23 mouse cellular contexts compared by ENCODE assay signal in the genomic region with DNA sequence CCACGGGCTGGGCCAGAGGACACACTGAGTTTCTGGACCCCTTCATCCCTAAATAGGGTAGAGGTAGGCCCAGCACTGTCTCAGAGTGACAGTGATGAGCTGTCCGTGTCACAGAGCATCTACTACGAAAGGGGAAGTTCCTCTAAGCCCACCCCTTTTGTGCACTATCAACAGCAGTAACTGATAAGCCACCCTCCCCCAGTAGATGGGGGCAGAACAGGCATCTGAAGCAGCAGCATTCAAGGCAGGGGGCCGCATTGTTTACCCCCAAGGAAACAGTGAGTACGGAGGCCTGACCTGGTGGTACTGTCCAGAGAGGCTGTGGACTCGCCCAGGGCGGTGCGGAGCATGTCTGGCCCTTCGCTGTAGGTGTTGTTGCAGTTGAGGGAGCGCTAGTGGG. TPM values are rescaled to one million over a fixed set of nuclear protein-coding genes. Genes with fewer than 3 reads are reported as not detected.
DNase-seq lines count a peak whose midpoint lies in the region; ATAC-seq and TF ChIP-seq lines count a peak whose summit lies in the region.
"Had no signal": no experiment of that assay in that cellular context is flagged by ENCODE, and none has a peak within 500 bp of the region (broad histone marks: within the 10 kb centered on the region; RNA-seq: fewer than 3 reads in every experiment).

No protein-coding gene starts in this region.

- H3K4me3 ChIP-seq in hindbrain, embryonic 10.5 days: no peak overlapping the region
- no peak overlapping the region for H3K4me3 ChIP-seq in hindbrain, embryonic 16.5 days (ENCODE audit: low read length)
- H3K4me3 ChIP-seq in E14TG2a.4 (replicated peaks; ENCODE audit: low read length): peak overlapping the region; percentile 49
- no peak overlapping the region for H3K4me3 ChIP-seq in limb, embryonic 10.5 days
- H3K4me3 ChIP-seq: embryonic facial prominence, embryonic 12.5 days; forebrain, embryonic 12.5 days; heart, embryonic 13.5 days; hindbrain, embryonic 12.5 days had no signal

- no peak for TF ChIP-seq CTCF in E14TG2a.4 (conservative IDR thresholded peaks at IDR 0.05; ENCODE audit: low read length)

- H3K27ac ChIP-seq in hindbrain, embryonic 10.5 days: 0 out of 2 replicates have a peak overlapping the region, but pooled peaks have one; percentile 41
- no peak overlapping the region for H3K27ac ChIP-seq in hindbrain, embryonic 16.5 days (ENCODE audit: low read depth, low read length)
- no peak overlapping the region for H3K27ac ChIP-seq in limb, embryonic 10.5 days
- H3K27ac ChIP-seq: embryonic facial prominence, embryonic 12.5 days; forebrain, embryonic 12.5 days; heart, embryonic 13.5 days; hindbrain, embryonic 12.5 days had no signal

- WGBS in hindbrain, embryonic 10.5 days: 83% methylated on average over 10 of the region's 10 CpGs
- WGBS in hindbrain, embryonic 16.5 days: 85% methylated on average over 10 of the region's 10 CpGs
- WGBS in limb, embryonic 10.5 days: 86% methylated on average over 10 of the region's 10 CpGs

- no peak for ATAC-seq in hindbrain, embryonic 16.5 days
- peak; percentile 62 for ATAC-seq in common myeloid progenitor, adult 5-6 weeks (replicated peaks; ENCODE audit: low read depth, poor library complexity, severe bottlenecking)
- ATAC-seq: activated CD4-positive, CD25-positive, alpha-beta regulatory T cell, adult 4 months; forebrain, embryonic 16.5 days; intestine, embryonic 16.5 days; Patski had no signal

- H3K36me3 ChIP-seq in hindbrain, embryonic 10.5 days: peaks cover 88% of the 10 kb centered on the region
- 0 out of 2 replicates have a peak, but pooled peaks cover 8% of the 10 kb centered on the region for H3K36me3 ChIP-seq in hindbrain, embryonic 16.5 days (ENCODE audit: control insufficient read depth, insufficient read depth, low read length)
- peaks cover 41% of the 10 kb centered on the region for H3K36me3 ChIP-seq in E14TG2a.4 (ENCODE audit: insufficient read depth, low read length)
- no peaks in the 10 kb centered on the region for H3K36me3 ChIP-seq in splenic B cell, adult 2 months (ENCODE audit: control insufficient read depth, insufficient read depth, low read length, poor library complexity, severe bottlenecking)
- peaks cover 12% of the 10 kb centered on the region for H3K36me3 ChIP-seq in limb, embryonic 10.5 days

- H3K4me2 ChIP-seq in hindbrain, embryonic 16.5 days (ENCODE audit: low read length): no peak overlapping the region
- H3K4me2 ChIP-seq: embryonic facial prominence, embryonic 12.5 days; forebrain, embryonic 12.5 days; heart, embryonic 13.5 days; hindbrain, embryonic 12.5 days had no signal

- H3K9me3 ChIP-seq in hindbrain, embryonic 10.5 days: no peaks in the 10 kb centered on the region
- no peaks in the 10 kb centered on the region for H3K9me3 ChIP-seq in hindbrain, embryonic 16.5 days (ENCODE audit: control insufficient read depth, low read length)
- no peaks in the 10 kb centered on the region for H3K9me3 ChIP-seq in E14TG2a.4 (ENCODE audit: low read length)
- H3K9me3 ChIP-seq in limb, embryonic 10.5 days (replicated peaks): no peaks in the 10 kb centered on the region
- H3K9me3 ChIP-seq: embryonic facial prominence, embryonic 12.5 days; forebrain, embryonic 12.5 days; heart, embryonic 13.5 days; hindbrain, embryonic 12.5 days had no signal

- peaks cover 13% of the 10 kb centered on the region; the same call in 1 of the 2 replicates for H3K4me1 ChIP-seq in hindbrain, embryonic 10.5 days (replicated peaks)
- H3K4me1 ChIP-seq in hindbrain, embryonic 16.5 days (ENCODE audit: control insufficient read depth, insufficient read depth, low read depth, low read length): no peaks in the 10 kb centered on the region
- peaks cover 51% of the 10 kb centered on the region for H3K4me1 ChIP-seq in E14TG2a.4 (replicated peaks; ENCODE audit: low read depth, low read length)
- H3K4me1 ChIP-seq in limb, embryonic 10.5 days: no peaks in the 10 kb centered on the region
- H3K4me1 ChIP-seq: embryonic facial prominence, embryonic 12.5 days; forebrain, embryonic 12.5 days; heart, embryonic 13.5 days had no signal

- DNase-seq in hindbrain, embryonic 10.5 days (ENCODE audit: low spot score): no peak
- DNase-seq in splenic B cell, adult 2 months (ENCODE audit: low read depth, low spot score): peak; percentile 12
- DNase-seq in limb, embryonic 10.5 days (ENCODE audit: low spot score): no peak
- no peak for DNase-seq in retina, embryonic 14.5 days (ENCODE audit: low spot score)
- DNase-seq: adrenal gland, postnatal 14 days; cerebellum, adult 11-12 months; cerebellum, adult 9-10 months; cerebellum, postnatal 36 days; embryo, embryonic 11 days; gastrocnemius, postnatal 10 days; heart, postnatal 36 days had no signal

- no peaks in the 10 kb centered on the region for H3K27me3 ChIP-seq in hindbrain, embryonic 10.5 days (ENCODE audit: insufficient read depth, poor library complexity, severe bottlenecking)
- H3K27me3 ChIP-seq in hindbrain, embryonic 16.5 days (replicated peaks; ENCODE audit: control insufficient read depth, insufficient read depth, low read length): no peaks in the 10 kb centered on the region
- no peaks in the 10 kb centered on the region for H3K27me3 ChIP-seq in E14TG2a.4 (ENCODE audit: insufficient read depth, low read length)
- no peaks in the 10 kb centered on the region for H3K27me3 ChIP-seq in splenic B cell, adult 2 months (ENCODE audit: control insufficient read depth, insufficient read depth, low read length, poor library complexity, severe bottlenecking)
- no peaks in the 10 kb centered on the region for H3K27me3 ChIP-seq in limb, embryonic 10.5 days (ENCODE audit: low read depth, poor library complexity, severe bottlenecking)
- H3K27me3 ChIP-seq: CH12.LX; embryonic facial prominence, embryonic 12.5 days; forebrain, embryonic 12.5 days; hindbrain, embryonic 12.5 days; Patski had no signal

- H3K9ac ChIP-seq in hindbrain, embryonic 16.5 days (ENCODE audit: low read depth, low read length): no peak overlapping the region
- H3K9ac ChIP-seq: embryonic facial prominence, embryonic 12.5 days; forebrain, embryonic 12.5 days; heart, embryonic 13.5 days; hindbrain, embryonic 12.5 days had no signal

RNA-seq across cellular contexts. Expression of gene Trmu, which starts 23.4 kb away (rescaled TPM):
- polyA plus RNA-seq in hindbrain, embryonic 10.5 days (2016; fragmentation: Nextera tagmentation; extraction: Ambion mirVana): 36.7 and 37.6 TPM in 2 replicates
- 47.6 and 50.3 TPM in 2 replicates for polyA plus RNA-seq in hindbrain, embryonic 16.5 days (2015; fragmentation: Nextera tagmentation; extraction: Ambion mirVana)
- 30.2 and 30.9 TPM in 2 replicates for total RNA-seq in common myeloid progenitor, adult 5-6 weeks (2017)
- 40.8 and 42.7 TPM in 2 replicates for polyA plus RNA-seq in limb, embryonic 10.5 days (2016; fragmentation: Nextera tagmentation; extraction: Ambion mirVana)

RNA-seq across cellular contexts. Expression of gene Gtse1, which starts 43.0 kb away (rescaled TPM):
- polyA plus RNA-seq in hindbrain, embryonic 10.5 days (2016; fragmentation: Nextera tagmentation; extraction: Ambion mirVana): 45.6 and 52.8 TPM in 2 replicates
- 6.2 and 8.3 TPM in 2 replicates for polyA plus RNA-seq in hindbrain, embryonic 16.5 days (2015; fragmentation: Nextera tagmentation; extraction: Ambion mirVana)
- total RNA-seq in common myeloid progenitor, adult 5-6 weeks (2017): 16.1 and 19.5 TPM in 2 replicates
- 55.4 and 56.1 TPM in 2 replicates for polyA plus RNA-seq in limb, embryonic 10.5 days (2016; fragmentation: Nextera tagmentation; extraction: Ambion mirVana)
